Mouse (Mus musculus) cerebellum, adult 2 months (tissue): Measurements from ENCODE around the gene Galk1.

ENCODE experiments used
- CTCF ChIP-seq: fragments of 200-500 bp; IDR thresholded peaks from 2 replicates; pipeline ENCODE4 v1.5.1; 2011; ENCODE audit warnings: low read depth, mild to moderate bottlenecking, control low read depth, low read length, moderate library complexity, borderline replicate concordance; ENCODE audit not compliant: insufficient read depth
- POLR2A ChIP-seq: fragments of 200-500 bp; IDR thresholded peaks from 2 replicates; pipeline ENCODE4 v1.6.1; 2011; ENCODE audit warnings: low read length, control low read depth, borderline replicate concordance; ENCODE audit not compliant: insufficient read depth

- no peak for TF ChIP-seq CTCF
- no peak for TF ChIP-seq POLR2A
Measured at GRCm38 (mm10) chr11:116037826-116038225, 25.3 kb upstream of the Galk1 start.
